ENCODE assay signal across 9 mouse cellular contexts in genomic region chr13:13612882-13613281, GRCm38 (mm10). TPM values are rescaled to one million over a fixed set of nuclear protein-coding genes. Genes with fewer than 3 reads are reported as not detected.
DNase-seq lines count a peak whose midpoint lies in the region; ATAC-seq lines count a peak whose summit lies in the region.
"Had no signal": no experiment of that assay in that cellular context is flagged by ENCODE, and none has a peak within 500 bp of the region (broad histone marks: within the 10 kb centered on the region; RNA-seq: fewer than 3 reads in every experiment).

No protein-coding gene starts in this region.

- no peaks in the 10 kb centered on the region for H3K27me3 ChIP-seq in liver, embryonic 12.5 days (replicated peaks)
- H3K27me3 ChIP-seq in liver, embryonic 16.5 days (ENCODE audit: control insufficient read depth, insufficient read depth, low read depth, low read length) = no peaks in the 10 kb centered on the region
- H3K27me3 ChIP-seq: heart, embryonic 13.5 days; neural tube, embryonic 12.5 days had no signal

- H3K36me3 ChIP-seq in liver, embryonic 12.5 days = peaks cover 9% of the 10 kb centered on the region
- no peaks in the 10 kb centered on the region; the same call in 1 of the 2 replicates for H3K36me3 ChIP-seq in liver, embryonic 16.5 days (ENCODE audit: control insufficient read depth, insufficient read depth)
- H3K36me3 ChIP-seq: neural tube, embryonic 12.5 days had no signal

- WGBS in liver, embryonic 12.5 days (ENCODE audit: insufficient replicate concordance) = 71% methylated on average over 1 of the region's 1 CpGs
- WGBS in liver, embryonic 16.5 days (ENCODE audit: insufficient replicate concordance) = 75% methylated on average over 1 of the region's 1 CpGs

- H3K9me3 ChIP-seq in liver, embryonic 12.5 days (replicated peaks) = no peaks in the 10 kb centered on the region
- H3K9me3 ChIP-seq in liver, embryonic 16.5 days (replicated peaks; ENCODE audit: control insufficient read depth, low read length) = no peaks in the 10 kb centered on the region
- H3K9me3 ChIP-seq: heart, embryonic 13.5 days; neural tube, embryonic 12.5 days had no signal

- ATAC-seq in liver, embryonic 12.5 days = no peak
- peak; percentile 19; the same call in 1 of the 2 replicates for ATAC-seq in liver, embryonic 16.5 days (ENCODE audit: low read depth)

- no peak overlapping the region for H3K27ac ChIP-seq in liver, embryonic 12.5 days
- no peak overlapping the region for H3K27ac ChIP-seq in liver, embryonic 16.5 days (ENCODE audit: low read length)
- H3K27ac ChIP-seq: heart, embryonic 13.5 days; neural tube, embryonic 12.5 days had no signal

- DNase-seq in liver = peak; percentile 10
- peak; percentile 36 for DNase-seq in Muller cell, postnatal 12 days (ENCODE audit: inconsistent ontology term)
- peak; percentile 28 for DNase-seq in cerebellum, adult 9-11 months
- peak; percentile 28 for DNase-seq in heart, postnatal 4 days
- DNase-seq in thymus, postnatal 14 days = peak; percentile 71

- no peak overlapping the region for H3K4me3 ChIP-seq in liver, embryonic 12.5 days
- no peak overlapping the region for H3K4me3 ChIP-seq in liver, embryonic 16.5 days (ENCODE audit: low read depth, low read length)
- H3K4me3 ChIP-seq: heart, embryonic 13.5 days; neural tube, embryonic 12.5 days had no signal

- no peak overlapping the region for H3K9ac ChIP-seq in liver, embryonic 12.5 days
- no peak overlapping the region for H3K9ac ChIP-seq in liver, embryonic 16.5 days (ENCODE audit: low read depth, low read length)
- H3K9ac ChIP-seq: heart, embryonic 13.5 days; neural tube, embryonic 12.5 days had no signal

- H3K4me1 ChIP-seq in liver, embryonic 12.5 days = no peaks in the 10 kb centered on the region
- H3K4me1 ChIP-seq in liver, embryonic 16.5 days (ENCODE audit: control insufficient read depth, low read depth, low read length) = no peaks in the 10 kb centered on the region
- H3K4me1 ChIP-seq: heart, embryonic 13.5 days; neural tube, embryonic 12.5 days had no signal

- H3K4me2 ChIP-seq in liver, embryonic 12.5 days = no peak overlapping the region
- H3K4me2 ChIP-seq in liver, embryonic 16.5 days (ENCODE audit: low read depth, low read length) = no peak overlapping the region
- H3K4me2 ChIP-seq: heart, embryonic 13.5 days; neural tube, embryonic 12.5 days had no signal

RNA-seq across cellular contexts. Expression of gene Lyst, which starts 22.7 kb away (rescaled TPM):
- polyA plus RNA-seq in liver, embryonic 12.5 days (2016; fragmentation: Nextera tagmentation; extraction: Ambion mirVana) = 1.9 TPM in 2 replicates
- 10 to 100 TPM; 13.1 to 14.5 TPM for total RNA-seq in heart, postnatal 4 days (2021)
- 3.6 and 4.6 TPM in 2 replicates for polyA plus RNA-seq in liver, embryonic 16.5 days (2015; fragmentation: Nextera tagmentation; extraction: Ambion mirVana)

Comparison
In these comparisons a context has a peak if more than half of its experiments do, and no peak if none do; other contexts are left out.
1. DNase-seq: peak in every context shown above with its lines; median percentile 71 in thymus, postnatal 14 days; 36 in Muller cell, postnatal 12 days; 28 in cerebellum, adult 9-11 months; 28 in heart, postnatal 4 days; 10 in liver.